Mouse (Mus musculus) liver, postnatal 0 days (tissue): ENCODE results near the gene Nudt1.

Experiments
- CTCF ChIP-seq: sonication (generic); IDR thresholded peaks from 2 replicates; pipeline ENCODE4 v1.5.1; 2016; ENCODE audit warnings: antibody characterized with exemption, low read depth
- EP300 ChIP-seq: IDR thresholded peaks from 2 replicates; pipeline ENCODE4 v1.6.1; 2016; ENCODE audit warnings: antibody characterized with exemption, low read depth, mild to moderate bottlenecking

DNA sequence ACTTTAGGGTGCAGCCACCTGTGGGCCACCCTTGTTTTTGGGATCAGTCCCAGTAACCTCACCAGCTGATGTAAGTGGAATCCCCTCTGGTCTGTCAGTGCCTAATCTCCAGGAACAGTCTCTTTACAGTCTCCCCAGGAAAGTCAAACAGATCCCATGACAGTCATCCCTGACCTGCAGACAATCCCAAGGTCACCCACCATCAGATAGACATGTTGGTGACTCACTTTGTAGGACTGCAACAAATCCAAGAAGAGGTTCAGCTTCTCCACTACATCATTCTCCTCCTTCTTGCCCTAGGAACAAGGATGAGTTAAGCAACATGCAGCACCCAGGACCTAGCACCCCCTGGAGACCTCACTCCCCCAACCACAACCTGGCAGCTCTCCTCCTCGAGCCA is 24.6 kb downstream of the Nudt1 start:
- no peak for TF ChIP-seq CTCF
- TF ChIP-seq EP300 = no peak
